Mouse (Mus musculus) C2C12 (cell line): ENCODE measurements around the gene Hist2h3c1. TPM values are rescaled to one million over a fixed set of nuclear protein-coding genes. Genes with fewer than 3 reads are reported as not detected.

Experiments
- H3K27me3 ChIP-seq: one replicate; pipeline ENCODE4 v1.6.1; 2011; ENCODE audit not compliant: control insufficient read depth, insufficient read depth, insufficient read length
- H3K36me3 ChIP-seq: one replicate; pipeline ENCODE4 v1.6.1; 2011; ENCODE audit not compliant: control insufficient read depth, insufficient read depth
- H3K4me3 ChIP-seq: one replicate; pipeline ENCODE4 v1.5.1; 2011; ENCODE audit warnings: mild to moderate bottlenecking, control low read depth; ENCODE audit not compliant: poor library complexity, insufficient read depth, severe bottlenecking
- H3K79me2 ChIP-seq: one replicate; pipeline ENCODE4 v1.6.1; 2011; ENCODE audit not compliant: control insufficient read depth, insufficient read depth
- H3K79me3 ChIP-seq: one replicate; pipeline ENCODE4 v1.6.1; 2011; ENCODE audit warnings: low read depth, control low read depth
- H3ac ChIP-seq: one replicate; pipeline ENCODE3; 2011; ENCODE audit warnings: low read depth; ENCODE audit not compliant: control insufficient read depth, insufficient read length
- CEBPB ChIP-seq: IDR thresholded peaks from one replicate; pipeline ENCODE4 v1.6.1; 2011; ENCODE audit warnings: low read depth, mild to moderate bottlenecking, control low read depth, moderate library complexity
- CTCF ChIP-seq: IDR thresholded peaks from one replicate; pipeline ENCODE4 v1.5.1; 2011; ENCODE audit not compliant: control insufficient read depth, insufficient read depth, insufficient read length
- FOSL1 ChIP-seq: IDR thresholded peaks from one replicate; pipeline ENCODE4 v1.8.0; 2011; ENCODE audit warnings: mild to moderate bottlenecking, low read length; ENCODE audit not compliant: poor library complexity, insufficient read depth, severe bottlenecking
- MAX ChIP-seq: IDR thresholded peaks from one replicate; pipeline ENCODE4 v1.6.1; 2011; ENCODE audit warnings: mild to moderate bottlenecking, control low read depth
- MYOD1 ChIP-seq: IDR thresholded peaks from one replicate; pipeline ENCODE4 v1.6.1; 2011; ENCODE audit warnings: low read depth; ENCODE audit not compliant: control insufficient read depth, insufficient read length
- MYOG ChIP-seq: IDR thresholded peaks from one replicate; pipeline ENCODE4 v1.6.1; 2011; ENCODE audit not compliant: control insufficient read depth, insufficient read length; ENCODE audit errors: extremely low read depth
- USF1 ChIP-seq: IDR thresholded peaks from one replicate; pipeline ENCODE4 v1.6.1; 2011; ENCODE audit warnings: low read depth, mild to moderate bottlenecking, control low read depth, moderate library complexity
- polyA plus RNA-seq: library from polyadenylated mRNA; unstranded; fragments of >200 nt; fragmentation: generic; extraction: Trizol; gene quantifications from one replicate; pipeline ENCODE4 v1.2.1, GENCODE M21; 2012; ENCODE audit warnings: missing spikeins

Gene Hist2h3c1
- polyA plus RNA-seq, 1 experiment: 0.32 TPM

- Histone ChIP-seq H3K4me3 (no peak overlapping the region), H3K79me3 (peaks cover 2% of the 10 kb centered on the region), H3ac (no peak overlapping the region), H3K79me2 (no peaks in the 10 kb centered on the region), H3K36me3 (no peaks in the 10 kb centered on the region), H3K27me3 (no peaks in the 10 kb centered on the region)
- no peak for TF ChIP-seq MYOG
- TF ChIP-seq USF1: no peak
- no peak for TF ChIP-seq FOSL1
- no peak for TF ChIP-seq MYOD1
- no peak for TF ChIP-seq MAX
- no peak for TF ChIP-seq CTCF
These were observed 5.3 kb downstream of the Hist2h3c1 start for GRCm38 (mm10) chr3:96251787-96252186.

DNA sequence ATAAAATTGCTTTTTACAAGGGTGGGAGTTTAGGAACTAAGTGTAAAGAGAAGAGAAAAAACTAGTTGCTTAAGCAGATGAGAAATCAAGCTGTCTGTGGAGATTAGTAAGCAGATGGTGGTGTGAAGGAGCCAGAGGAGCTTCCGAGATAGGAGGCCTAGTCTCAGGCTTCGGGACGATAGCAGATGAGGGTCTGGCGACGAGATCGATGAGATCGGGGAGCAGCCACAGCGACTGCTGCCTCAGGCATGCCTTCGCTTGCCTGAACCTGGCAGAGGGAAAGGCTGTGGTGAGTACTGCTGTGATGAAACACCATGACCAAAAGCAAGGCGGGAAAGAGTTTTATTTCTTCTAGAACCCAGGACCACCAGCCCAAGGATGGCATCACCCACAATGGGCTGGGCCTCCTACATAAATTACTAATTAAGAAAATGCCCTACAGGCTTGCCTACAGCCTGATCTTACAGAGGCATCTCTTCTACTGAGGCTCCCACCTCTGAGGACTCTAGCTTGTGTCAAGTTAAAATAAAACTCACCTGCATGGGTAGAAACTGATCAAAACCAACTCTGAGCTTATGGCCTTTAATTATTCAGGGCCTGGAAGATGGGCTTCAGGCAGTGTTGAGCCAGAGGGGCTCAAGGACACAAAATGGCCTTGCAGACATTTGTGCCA is 8.3 kb downstream of the Hist2h3c1 start:
- no peak overlapping the region for H3K4me3 ChIP-seq

GRCm38 (mm10) chr3:96255926-96256593 is 9.6 kb downstream of the Hist2h3c1 start:
- Histone ChIP-seq H3K27me3 (no peaks in the 10 kb centered on the region), H3K36me3 (no peaks in the 10 kb centered on the region)
- TF ChIP-seq MYOD1: no peak
- TF ChIP-seq USF1: no peak
- TF ChIP-seq MAX: no peak

More for the DNA sequence above, 8.3 kb downstream of the Hist2h3c1 start:
- Histone ChIP-seq H3ac (no peak overlapping the region), H3K79me2 (no peaks in the 10 kb centered on the region), H3K79me3 (no peaks in the 10 kb centered on the region), H3K36me3 (no peaks in the 10 kb centered on the region), H3K27me3 (no peaks in the 10 kb centered on the region)
- TF ChIP-seq MYOD1: no peak
- no peak for TF ChIP-seq CEBPB
- TF ChIP-seq CTCF: no peak

DNA sequence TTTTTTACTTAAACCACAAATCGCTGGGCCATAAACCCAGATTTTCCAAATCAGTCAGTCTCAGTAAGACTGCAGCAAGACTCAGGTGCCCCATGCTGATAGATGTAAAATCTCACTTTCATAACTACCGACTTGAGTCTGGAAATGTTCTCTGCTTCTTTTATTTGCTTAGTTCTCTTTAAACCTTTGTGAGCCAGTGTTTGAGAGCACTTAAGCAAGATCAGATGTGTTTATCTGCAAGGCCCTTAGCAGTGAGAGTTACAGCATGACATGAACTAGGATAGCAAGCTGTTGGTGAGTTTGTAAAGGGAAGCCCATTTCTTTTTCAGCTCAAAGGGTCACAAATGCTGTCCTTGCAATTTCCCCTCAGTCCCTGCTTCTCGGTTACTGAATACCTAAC is 10.7 kb downstream of the Hist2h3c1 start:
- TF ChIP-seq USF1 (no peak), MAX (no peak), MYOD1 (no peak), MYOG (no peak), CTCF (no peak), CEBPB (no peak), FOSL1 (no peak)
- no peaks in the 10 kb centered on the region for H3K36me3 ChIP-seq
- no peak overlapping the region for H3ac ChIP-seq
- H3K27me3 ChIP-seq: no peaks in the 10 kb centered on the region
- H3K79me2 ChIP-seq: no peaks in the 10 kb centered on the region
- H3K79me3 ChIP-seq: no peaks in the 10 kb centered on the region
- no peak overlapping the region for H3K4me3 ChIP-seq

More at GRCm38 (mm10) chr3:96255926-96256593, 9.6 kb downstream of the Hist2h3c1 start:
- Histone ChIP-seq H3ac (no peak overlapping the region), H3K4me3 (no peak overlapping the region), H3K79me2 (no peaks in the 10 kb centered on the region), H3K79me3 (no peaks in the 10 kb centered on the region)

- Histone ChIP-seq H3K79me2 (no peaks in the 10 kb centered on the region), H3K36me3 (no peaks in the 10 kb centered on the region), H3K4me3 (no peak overlapping the region), H3K27me3 (no peaks in the 10 kb centered on the region), H3ac (no peak overlapping the region), H3K79me3 (no peaks in the 10 kb centered on the region)
- TF ChIP-seq CEBPB (no peak), FOSL1 (no peak), USF1 (no peak), CTCF (no peak), MAX (no peak), MYOG (no peak), MYOD1 (no peak)
These were observed 13.7 kb downstream of the Hist2h3c1 start for GRCm38 (mm10) chr3:96260220-96260619.

DNA sequence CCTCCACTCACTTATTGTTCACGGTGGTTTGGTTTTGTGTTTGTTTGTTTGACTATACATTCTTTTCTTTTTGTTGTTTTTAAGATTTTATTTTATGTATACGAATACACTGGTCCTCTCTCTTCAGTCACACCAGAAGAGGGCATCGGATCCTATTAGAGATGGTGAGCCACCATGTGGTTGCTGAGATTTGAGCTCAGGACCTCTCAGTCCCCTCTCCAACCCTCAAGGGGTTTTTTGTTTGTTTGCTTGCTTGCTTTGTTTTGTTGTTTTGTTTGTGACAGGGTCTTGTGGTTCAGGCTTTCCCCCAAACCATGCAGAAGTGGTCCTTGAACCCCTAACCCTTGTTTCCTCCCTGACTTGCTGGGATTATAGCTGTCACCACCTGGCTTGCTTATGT is 15.1 kb downstream of the Hist2h3c1 start:
- Histone ChIP-seq H3K36me3 (no peaks in the 10 kb centered on the region), H3K79me2 (no peaks in the 10 kb centered on the region), H3ac (peak overlapping the region; percentile 69), H3K4me3 (peak overlapping the region; percentile 8), H3K27me3 (no peaks in the 10 kb centered on the region), H3K79me3 (no peaks in the 10 kb centered on the region)
- TF ChIP-seq USF1 (no peak), MAX (no peak), MYOG (no peak)
